Mouse (Mus musculus) testis, postnatal 10 days (tissue): ENCODE measurements around the gene Fanca.
A peak's percentile ranks its signal among the peaks of the same experiment; 100 is the strongest.
"Not testable (repeated sequence)": the region's sequence is repeated elsewhere in the genome, so short reads cannot be mapped to it uniquely, and the experiment has no call there.

Source experiments
- DNase-seq: peaks from one replicate; pipeline ENCODE4 v3.0.0; 2021; ENCODE audit warnings: low spot score

Fanca gene

GRCm38 (mm10) chr8:123267926-123268656 is 50.3 kb downstream of the Fanca start:
- no peak for DNase-seq

- DNase-seq, result not testable (repeated sequence)
Measured at GRCm38 (mm10) chr8:123257593-123257992, 60.8 kb downstream of the Fanca start.

GRCm38 (mm10) chr8:123257114-123257513 is 61.3 kb downstream of the Fanca start:
- no peak for DNase-seq

GRCm38 (mm10) chr8:123255170-123255569 is 63.2 kb downstream of the Fanca start:
- no peak for DNase-seq

- DNase-seq, result peak; percentile 93
Measured at GRCm38 (mm10) chr8:123254099-123254885, 64.1 kb downstream of the Fanca start, which contains the start of the genes Zfp276 and Vps9d1. Gene Zfp276 (plus strand): TSS chr8:123254195. Gene Vps9d1 (minus strand): TSS chr8:123254348.

GRCm38 (mm10) chr8:123253451-123254098 is 64.8 kb downstream of the Fanca start:
- no peak for DNase-seq

GRCm38 (mm10) chr8:123252925-123253324 is 65.5 kb downstream of the Fanca start:
- no peak for DNase-seq

GRCm38 (mm10) chr8:123250940-123251339 is 67.4 kb downstream of the Fanca start:
- DNase-seq, result no peak

GRCm38 (mm10) chr8:123248596-123248995 is 69.8 kb downstream of the Fanca start:
- no peak for DNase-seq

GRCm38 (mm10) chr8:123247748-123248147 is 70.6 kb downstream of the Fanca start:
- no peak for DNase-seq

- DNase-seq, result no peak
Measured at GRCm38 (mm10) chr8:123245543-123245942, 72.8 kb downstream of the Fanca start.

- no peak for DNase-seq
Measured at GRCm38 (mm10) chr8:123244382-123244781, 74.0 kb downstream of the Fanca start.

GRCm38 (mm10) chr8:123243053-123243452 is 75.3 kb downstream of the Fanca start:
- no peak for DNase-seq

GRCm38 (mm10) chr8:123242107-123242923 is 76.1 kb downstream of the Fanca start:
- no peak for DNase-seq

GRCm38 (mm10) chr8:123239398-123239797 is 79.0 kb downstream of the Fanca start:
- no peak for DNase-seq

GRCm38 (mm10) chr8:123235520-123236497 is 82.6 kb downstream of the Fanca start, which contains the start of gene Spata2l:
Gene Spata2l (minus strand): TSS chr8:123236233.
- peak; percentile 94 for DNase-seq

GRCm38 (mm10) chr8:123234918-123235519 is 83.4 kb downstream of the Fanca start:
- no peak for DNase-seq

GRCm38 (mm10) chr8:123233760-123234159 is 84.6 kb downstream of the Fanca start:
- DNase-seq, result no peak

- no peak for DNase-seq
Measured at GRCm38 (mm10) chr8:123233300-123233699, 85.1 kb downstream of the Fanca start.

GRCm38 (mm10) chr8:123232553-123232952 is 85.8 kb downstream of the Fanca start:
- no peak for DNase-seq
